Mouse (Mus musculus) forebrain, postnatal 0 days (tissue): ENCODE measurements around the gene Zfp142. TPM values are rescaled to one million over a fixed set of nuclear protein-coding genes. Genes with fewer than 3 reads are reported as not detected.

ENCODE experiments used
- ATAC-seq: fragments of 200-750 bp; cut with Nextera tagmentation; 2 replicates; pipeline ENCODE4 v1.8.0; 2017; ENCODE audit warnings: mild to moderate bottlenecking, moderate library complexity
- DNase-seq: peaks from one replicate; pipeline ENCODE4 v3.0.0-alpha.2; 2015
- H3K27ac ChIP-seq: fragments of 300-500 bp; sonication (generic); 2 replicates; pipeline ENCODE4 v1.5.1; 2014; ENCODE audit warnings: low read depth, mild to moderate bottlenecking, antibody characterized with exemption, low read length, moderate library complexity, mixed read lengths
- H3K27me3 ChIP-seq: fragments of 300-500 bp; sonication (generic); 2 replicates; pipeline ENCODE4 v1.6.1; 2014; ENCODE audit warnings: mild to moderate bottlenecking, low read length, mixed read lengths; ENCODE audit not compliant: insufficient read depth
- H3K36me3 ChIP-seq: fragments of 300-500 bp; sonication (generic); 2 replicates; pipeline ENCODE4 v1.6.1; 2014; ENCODE audit warnings: mild to moderate bottlenecking, moderate library complexity; ENCODE audit not compliant: insufficient read depth
- H3K4me1 ChIP-seq: fragments of 300-500 bp; sonication (generic); 2 replicates; pipeline ENCODE4 v1.6.1; 2014; ENCODE audit warnings: antibody characterized with exemption; ENCODE audit not compliant: insufficient read depth
- H3K4me2 ChIP-seq: fragments of 300-500 bp; sonication (generic); 2 replicates; pipeline ENCODE4 v1.6.1; 2014; ENCODE audit warnings: low read depth, mild to moderate bottlenecking, moderate library complexity
- H3K4me3 ChIP-seq: fragments of 300-500 bp; sonication (generic); 2 replicates; pipeline ENCODE4 v1.5.1; 2014; ENCODE audit warnings: low read depth, low read length, mixed read lengths
- H3K9ac ChIP-seq: fragments of 300-500 bp; sonication (generic); 2 replicates; pipeline ENCODE4 v1.6.1; 2014; ENCODE audit warnings: mild to moderate bottlenecking
- H3K9me3 ChIP-seq: fragments of 300-500 bp; sonication (generic); 2 replicates; pipeline ENCODE4 v1.6.1; 2016; ENCODE audit warnings: low read length
- CTCF ChIP-seq: sonication (generic); IDR thresholded peaks from 2 replicates; pipeline ENCODE4 v1.5.1; 2016; ENCODE audit warnings: antibody characterized with exemption, control low read depth, low read depth
- microRNA-seq, 2 experiments: library from miRNA; unstranded; fragments of <30 nt; microRNA quantifications; one replicate each; pipeline ENCODE4; 2016
- polyA plus RNA-seq: library from polyadenylated mRNA; unstranded; fragments of >200 nt; fragmentation: Nextera tagmentation; extraction: Ambion mirVana; gene quantifications from 2 replicates; pipeline ENCODE4 v1.2.1, GENCODE M21; 2015
- total RNA-seq: library from RNA; depleted of rRNA; stranded (reverse); fragments of >200 nt; gene quantifications from 2 replicates; pipeline ENCODE4 v1.2.3, GENCODE M21; 2014; rRNA removed

Gene Zfp142
- total and polyA plus RNA-seq, 2 experiments from 2014 or later, result 6.3 to 12.1 TPM

- no peak overlapping the region for H3K4me3 ChIP-seq
- H3K36me3 ChIP-seq, result peaks cover 47% of the 10 kb centered on the region
- no peak overlapping the region for H3K27ac ChIP-seq
- no peaks in the 10 kb centered on the region for H3K9me3 ChIP-seq
- H3K9ac ChIP-seq, result no peak overlapping the region
- DNase-seq (no peak), ATAC-seq (no peak)
- no peak for TF ChIP-seq CTCF
- H3K4me1 ChIP-seq, result no peaks in the 10 kb centered on the region
- H3K4me2 ChIP-seq, result no peak overlapping the region
- no peaks in the 10 kb centered on the region for H3K27me3 ChIP-seq
Observed at GRCm38 (mm10) chr1:74519875-74520274, 68.2 kb downstream of the Zfp142 start.

Small RNAs within 50 kb of the gene (microRNA-seq; reads per million reads assigned to microRNA genes)
- gene Gm25035, result 0 reads per million in 2 experiments

Other genes starting within 250 kb of the Zfp142 start
- 2.1 and 2.7 TPM in 2 replicates for gene Catip, start 226.1 kb downstream of the Zfp142 start, total RNA-seq
- gene Catip, start 226.1 kb downstream of the Zfp142 start, polyA plus RNA-seq, result 0.63 and 1.6 TPM in 2 replicates
- gene Slc11a1, start 213.1 kb downstream of the Zfp142 start, total RNA-seq, result 3.7 and 10.7 TPM in 2 replicates
- gene Slc11a1, start 213.1 kb downstream of the Zfp142 start, polyA plus RNA-seq, result 1.8 and 3.3 TPM in 2 replicates
- gene Ctdsp1, start 196.7 kb downstream of the Zfp142 start, total RNA-seq, result 18.2 and 24.7 TPM in 2 replicates
- 10.7 and 10.8 TPM in 2 replicates for gene Ctdsp1, start 196.7 kb downstream of the Zfp142 start, polyA plus RNA-seq
- 0.71 and 0.77 TPM in 2 replicates for gene Vil1, start 178.9 kb downstream of the Zfp142 start, total RNA-seq
- gene Vil1, start 178.9 kb downstream of the Zfp142 start, polyA plus RNA-seq, result 0.15 and 0.27 TPM in 2 replicates
- 32.2 and 39.1 TPM in 2 replicates for gene Cnot9, start 82.2 kb downstream of the Zfp142 start, total RNA-seq
- 49.0 and 52.3 TPM in 2 replicates for gene Cnot9, start 82.2 kb downstream of the Zfp142 start, polyA plus RNA-seq
- gene Plcd4, start 45.4 kb downstream of the Zfp142 start, total RNA-seq, result 5.3 and 5.8 TPM in 2 replicates
- 3.4 and 6.0 TPM in 2 replicates for gene Plcd4, start 45.4 kb downstream of the Zfp142 start, polyA plus RNA-seq
- gene Usp37, start 44.0 kb downstream of the Zfp142 start, total RNA-seq, result 30.2 and 32.8 TPM in 2 replicates
- gene Usp37, start 44.0 kb downstream of the Zfp142 start, polyA plus RNA-seq, result 11.8 and 17.6 TPM in 2 replicates
- gene Bcs1l, start within 50 bp of the Zfp142 start, total RNA-seq, result 15.8 and 18.4 TPM in 2 replicates
- gene Bcs1l, start within 50 bp of the Zfp142 start, polyA plus RNA-seq, result 13.8 and 16.5 TPM in 2 replicates
- 62.2 and 68.3 TPM in 2 replicates for gene Rnf25, start 13.2 kb upstream of the Zfp142 start, total RNA-seq
- 41.3 and 47.7 TPM in 2 replicates for gene Rnf25, start 13.2 kb upstream of the Zfp142 start, polyA plus RNA-seq
- 11.6 and 13.6 TPM in 2 replicates for gene Stk36, start 13.2 kb upstream of the Zfp142 start, total RNA-seq
- 6.0 and 12.2 TPM in 2 replicates for gene Stk36, start 13.2 kb upstream of the Zfp142 start, polyA plus RNA-seq
- 18.9 and 31.3 TPM in 2 replicates for gene Ttll4, start 73.5 kb upstream of the Zfp142 start, total RNA-seq
- gene Ttll4, start 73.5 kb upstream of the Zfp142 start, polyA plus RNA-seq, result 2.2 and 4.5 TPM in 2 replicates
- gene Cyp27a1, start 125.3 kb upstream of the Zfp142 start, total RNA-seq, result 1.3 and 1.6 TPM in 2 replicates
- gene Cyp27a1, start 125.3 kb upstream of the Zfp142 start, polyA plus RNA-seq, result 1.5 and 1.6 TPM in 2 replicates
- 0.23 TPM in 1 of 2 replicates, not detected in the other for gene Prkag3, start 161.0 kb upstream of the Zfp142 start, total RNA-seq
- gene Prkag3, start 161.0 kb upstream of the Zfp142 start, polyA plus RNA-seq, result not detected in 2 replicates
- gene Wnt6, start 183.6 kb upstream of the Zfp142 start, total RNA-seq, result 6.1 and 7.2 TPM in 2 replicates
- 3.8 and 4.6 TPM in 2 replicates for gene Wnt6, start 183.6 kb upstream of the Zfp142 start, polyA plus RNA-seq
- 0.15 and 0.19 TPM in 2 replicates for gene Wnt10a, start 203.3 kb upstream of the Zfp142 start, total RNA-seq
- 0.21 and 0.23 TPM in 2 replicates for gene Wnt10a, start 203.3 kb upstream of the Zfp142 start, polyA plus RNA-seq